Mouse (Mus musculus) forebrain, embryonic 13.5 days (tissue): ENCODE results near the gene Acap1. TPM values are rescaled to one million over a fixed set of nuclear protein-coding genes. Genes with fewer than 3 reads are reported as not detected.

Experiments
- ATAC-seq: fragments of 200-750 bp; cut with Nextera tagmentation; 2 replicates; pipeline ENCODE4 v1.8.0; 2017
- H3K27ac ChIP-seq: fragments of 300-500 bp; sonication (generic); 2 replicates; pipeline ENCODE4 v1.5.1; 2015; ENCODE audit warnings: inconsistent platforms, mild to moderate bottlenecking, moderate library complexity
- H3K27me3 ChIP-seq: fragments of 300-500 bp; sonication (generic); 2 replicates; pipeline ENCODE4 v1.6.1; 2015; ENCODE audit warnings: mild to moderate bottlenecking, inconsistent platforms
- H3K36me3 ChIP-seq: fragments of 300-500 bp; sonication (generic); 2 replicates; pipeline ENCODE4 v1.6.1; 2015; ENCODE audit warnings: mild to moderate bottlenecking, inconsistent platforms; ENCODE audit not compliant: poor library complexity, severe bottlenecking
- H3K4me1 ChIP-seq: fragments of 300-500 bp; sonication (generic); 2 replicates; pipeline ENCODE4 v1.6.1; 2015; ENCODE audit warnings: inconsistent platforms
- H3K4me2 ChIP-seq: fragments of 300-500 bp; sonication (generic); 2 replicates; pipeline ENCODE4 v1.6.1; 2015; ENCODE audit warnings: inconsistent platforms, mild to moderate bottlenecking, moderate library complexity
- H3K4me3 ChIP-seq: fragments of 300-500 bp; sonication (generic); 2 replicates; pipeline ENCODE4 v1.5.1; 2015; ENCODE audit warnings: mild to moderate bottlenecking, inconsistent platforms
- H3K9ac ChIP-seq: fragments of 300-500 bp; sonication (generic); 2 replicates; pipeline ENCODE4 v1.6.1; 2015; ENCODE audit warnings: mild to moderate bottlenecking, inconsistent platforms
- H3K9me3 ChIP-seq: fragments of 300-500 bp; sonication (generic); replicated peaks from 2 replicates; pipeline ENCODE4 v1.6.1; 2016; ENCODE audit warnings: inconsistent platforms
- WGBS: fragments of 180-500 bp; shearing (Covaris S2); methylation state at CpG from one replicate; pipeline ENCODE4 v1.1.7; 2015; 5-methylcytosine and 5-hydroxymethylcytosine counted together
- polyA plus RNA-seq: library from polyadenylated mRNA; unstranded; fragments of >200 nt; fragmentation: Nextera tagmentation; extraction: Ambion mirVana; gene quantifications from 2 replicates; pipeline ENCODE4 v1.2.1, GENCODE M21; 2015

The Acap1 gene
- polyA plus RNA-seq, 1 experiment from 2014 or later = 0.28 TPM

GRCm38 (mm10) chr11:69858113-69858998 lies 37.0 kb downstream of the Acap1 start, which contains the start of gene Tnk1:
Tnk1 (minus strand) TSS chr11:69858730.
- Histone ChIP-seq H3K9me3 (no peaks in the 10 kb centered on the region), H3K4me1 (no peaks in the 10 kb centered on the region; the same call in 1 of the 2 replicates), H3K9ac (no peak within 1 kb of the TSS), H3K4me3 (no peak within 1 kb of the TSS), H3K4me2 (peak within 1 kb of the TSS; percentile 5; the same call in 1 of the 2 replicates), H3K27ac (no peak within 1 kb of the TSS), H3K36me3 (no peaks in the 10 kb centered on the region), H3K27me3 (peaks cover 25% of the 10 kb centered on the region)
- WGBS = 19% methylated on average over 29 of the region's 30 CpGs
- no peak for ATAC-seq

- no peak overlapping the region for H3K4me3 ChIP-seq
- WGBS = 15% methylated on average over 16 of the region's 16 CpGs
- H3K36me3 ChIP-seq = peaks cover 21% of the 10 kb centered on the region
- no peaks in the 10 kb centered on the region for H3K9me3 ChIP-seq
- H3K9ac ChIP-seq = no peak overlapping the region
- H3K4me2 ChIP-seq = peak overlapping the region; percentile 19; the same call in 1 of the 2 replicates
- H3K27me3 ChIP-seq = peaks cover 25% of the 10 kb centered on the region
- no peak overlapping the region for H3K27ac ChIP-seq
- no peaks in the 10 kb centered on the region; the same call in 1 of the 2 replicates for H3K4me1 ChIP-seq
- 0 out of 2 replicates have a peak, but pooled peaks have one; percentile 53 for ATAC-seq
These were observed 40.0 kb downstream of the Acap1 start for GRCm38 (mm10) chr11:69855347-69855746.

DNA sequence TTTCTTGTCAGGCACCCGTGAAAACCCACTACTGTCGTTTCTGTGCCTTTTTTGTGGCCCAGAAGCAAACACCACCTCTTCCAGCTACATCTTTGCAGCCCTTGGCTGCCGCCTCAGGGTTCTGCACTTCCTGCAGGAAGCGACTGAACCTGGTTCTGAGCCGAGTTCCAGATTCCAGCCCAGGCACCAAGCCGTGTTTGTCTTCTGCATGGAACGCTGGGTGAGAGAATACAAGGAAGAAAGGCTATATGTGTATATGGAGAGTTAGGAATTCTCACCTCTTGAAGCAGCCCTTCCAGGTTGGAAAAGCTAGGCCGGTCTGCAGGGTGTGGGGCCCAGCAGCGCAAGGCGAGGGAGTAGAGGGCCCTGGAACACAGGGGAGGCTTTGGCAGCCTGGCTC lies 40.7 kb downstream of the Acap1 start:
- Histone ChIP-seq H3K9me3 (no peaks in the 10 kb centered on the region), H3K27me3 (peaks cover 21% of the 10 kb centered on the region), H3K4me3 (no peak overlapping the region), H3K36me3 (peaks cover 28% of the 10 kb centered on the region), H3K9ac (no peak overlapping the region; the same call in 1 of the 2 replicates), H3K4me1 (no peaks in the 10 kb centered on the region; the same call in 1 of the 2 replicates), H3K27ac (no peak overlapping the region), H3K4me2 (no peak overlapping the region)
- WGBS = 89% methylated on average over 10 of the region's 10 CpGs
- ATAC-seq = no peak

DNA sequence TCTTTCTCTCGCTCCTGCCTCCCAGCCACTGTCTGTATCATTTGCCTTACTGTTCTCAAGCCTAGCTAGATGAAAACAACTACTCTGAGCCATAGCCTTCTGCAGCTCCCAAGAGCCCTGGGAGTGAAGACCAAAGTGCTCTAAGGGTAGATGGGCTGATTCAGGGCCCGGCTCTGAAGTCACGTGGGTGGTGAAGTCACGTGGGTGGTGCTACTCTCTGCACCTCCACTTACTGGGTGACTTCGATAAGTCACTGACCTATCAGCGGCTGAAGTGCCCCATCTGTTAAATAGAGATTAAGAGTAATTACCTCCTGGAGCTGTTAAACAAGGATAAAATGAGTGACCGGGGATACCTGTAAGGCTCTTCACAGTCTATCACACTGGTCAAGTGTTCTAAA lies 41.3 kb downstream of the Acap1 start:
- 80% methylated on average over 7 of the region's 7 CpGs for WGBS
- no peak overlapping the region for H3K4me2 ChIP-seq

DNA sequence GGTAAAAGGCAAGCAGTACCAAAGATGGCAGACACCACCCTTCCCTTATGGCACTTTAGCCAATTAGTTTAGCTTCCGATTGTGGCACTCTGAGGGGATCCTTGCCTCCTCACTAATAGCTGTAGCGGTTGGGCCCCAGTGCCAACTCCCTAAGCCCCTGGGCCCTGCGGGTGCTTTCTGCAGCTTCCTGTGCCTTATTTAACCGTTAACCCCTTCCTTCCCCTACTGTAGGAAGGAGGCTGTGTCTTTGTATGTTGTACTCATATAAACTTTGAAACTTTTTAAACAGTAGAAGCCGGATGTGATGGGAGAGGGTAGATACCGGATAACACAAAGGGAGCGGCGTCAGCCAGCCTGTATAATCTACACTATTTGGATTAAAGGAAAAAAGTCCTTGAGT lies 44.6 kb downstream of the Acap1 start:
- 73% methylated on average over 8 of the region's 8 CpGs for WGBS
- ATAC-seq = no peak
- H3K9me3 ChIP-seq = no peaks in the 10 kb centered on the region
- H3K4me3 ChIP-seq = no peak overlapping the region
- peaks cover 24% of the 10 kb centered on the region for H3K4me1 ChIP-seq
- H3K4me2 ChIP-seq = no peak overlapping the region
- H3K36me3 ChIP-seq = peaks cover 43% of the 10 kb centered on the region
- H3K9ac ChIP-seq = no peak overlapping the region
- H3K27me3 ChIP-seq = no peaks in the 10 kb centered on the region
- no peak overlapping the region for H3K27ac ChIP-seq

More for the DNA sequence above, 41.3 kb downstream of the Acap1 start:
- Histone ChIP-seq H3K27me3 (peaks cover 14% of the 10 kb centered on the region), H3K36me3 (peaks cover 34% of the 10 kb centered on the region), H3K27ac (no peak overlapping the region), H3K9ac (no peak overlapping the region), H3K9me3 (no peaks in the 10 kb centered on the region), H3K4me1 (peaks cover under 1% of the 10 kb centered on the region; the same call in 1 of the 2 replicates), H3K4me3 (no peak overlapping the region)
- no peak for ATAC-seq

DNA sequence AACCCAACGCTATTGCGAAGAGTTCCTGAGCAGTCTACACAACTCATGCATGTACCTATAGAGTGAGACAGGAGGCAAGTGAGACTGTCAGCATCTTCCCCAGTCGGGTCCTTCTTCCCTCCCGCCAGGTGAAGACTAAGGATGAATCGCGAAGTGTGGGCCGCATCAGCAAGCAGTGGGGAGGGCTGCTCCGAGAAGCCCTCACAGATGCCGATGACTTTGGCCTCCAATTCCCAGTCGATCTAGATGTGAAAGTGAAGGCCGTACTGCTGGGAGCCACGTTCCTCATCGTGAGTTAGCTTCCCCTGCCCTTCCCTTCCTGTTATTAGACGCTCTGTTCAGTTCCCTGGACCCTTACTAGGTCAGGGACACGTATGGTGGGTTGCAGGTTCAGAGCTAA lies 45.5 kb downstream of the Acap1 start:
- Histone ChIP-seq H3K36me3 (peaks cover 43% of the 10 kb centered on the region), H3K9me3 (no peaks in the 10 kb centered on the region), H3K4me2 (no peak overlapping the region), H3K4me1 (peaks cover 31% of the 10 kb centered on the region), H3K27me3 (no peaks in the 10 kb centered on the region), H3K9ac (no peak overlapping the region), H3K27ac (peak overlapping the region; percentile 14; the same call in 1 of the 2 replicates), H3K4me3 (no peak overlapping the region)
- 93% methylated on average over 15 of the region's 15 CpGs for WGBS
- ATAC-seq = no peak

GRCm38 (mm10) chr11:69849128-69849527 lies 46.2 kb downstream of the Acap1 start:
- Histone ChIP-seq H3K27ac (peak overlapping the region; percentile 14), H3K9me3 (no peaks in the 10 kb centered on the region), H3K4me2 (no peak overlapping the region), H3K4me3 (no peak overlapping the region), H3K4me1 (peaks cover 31% of the 10 kb centered on the region), H3K27me3 (no peaks in the 10 kb centered on the region), H3K36me3 (peaks cover 43% of the 10 kb centered on the region), H3K9ac (no peak overlapping the region)
- 91% methylated on average over 9 of the region's 9 CpGs for WGBS
- ATAC-seq = no peak

- no peak for ATAC-seq
- H3K36me3 ChIP-seq = peaks cover 43% of the 10 kb centered on the region
These were observed 47.3 kb downstream of the Acap1 start for GRCm38 (mm10) chr11:69848021-69848420.

GRCm38 (mm10) chr11:69846738-69847688 lies 48.3 kb downstream of the Acap1 start:
- H3K4me1 ChIP-seq = peaks cover 31% of the 10 kb centered on the region
- peak overlapping the region; percentile 84 for H3K9ac ChIP-seq
- peak; percentile 60 for ATAC-seq
- peak overlapping the region; percentile 72 for H3K4me2 ChIP-seq
- H3K36me3 ChIP-seq = peaks cover 39% of the 10 kb centered on the region
- H3K27ac ChIP-seq = peak overlapping the region; percentile 94
- 15% methylated on average over 36 of the region's 37 CpGs for WGBS
- peak overlapping the region; percentile 73 for H3K4me3 ChIP-seq
- no peaks in the 10 kb centered on the region for H3K9me3 ChIP-seq
- no peaks in the 10 kb centered on the region for H3K27me3 ChIP-seq

More at GRCm38 (mm10) chr11:69848021-69848420, 47.3 kb downstream of the Acap1 start:
- Histone ChIP-seq H3K4me2 (peak overlapping the region; percentile 72), H3K27me3 (no peaks in the 10 kb centered on the region), H3K9ac (0 out of 2 replicates have a peak overlapping the region, but pooled peaks have one; percentile 84), H3K9me3 (no peaks in the 10 kb centered on the region), H3K4me3 (peak overlapping the region; percentile 73), H3K27ac (no peak overlapping the region), H3K4me1 (peaks cover 31% of the 10 kb centered on the region)
- 95% methylated on average over 6 of the region's 6 CpGs for WGBS

GRCm38 (mm10) chr11:69846198-69846680 lies 49.1 kb downstream of the Acap1 start, which contains the start of gene Plscr3:
Plscr3 (plus strand) TSS chr11:69846376.
- under 1% methylated on average over 33 of the region's 38 CpGs for WGBS
- H3K27me3 ChIP-seq = no peaks in the 10 kb centered on the region
- peak; percentile 94 for ATAC-seq

GRCm38 (mm10) chr11:69838714-69839104 lies 56.6 kb downstream of the Acap1 start:
- Histone ChIP-seq H3K4me2 (peak overlapping the region; percentile 94), H3K27me3 (0 out of 2 replicates have a peak, but pooled peaks cover under 1% of the 10 kb centered on the region), H3K36me3 (peaks cover 3% of the 10 kb centered on the region; the same call in 1 of the 2 replicates), H3K4me3 (peak overlapping the region; percentile 94), H3K27ac (peak overlapping the region; percentile 96), H3K4me1 (peaks cover 40% of the 10 kb centered on the region), H3K9me3 (no peaks in the 10 kb centered on the region), H3K9ac (peak overlapping the region; percentile 68)
- ATAC-seq = peak; percentile 4; the same call in 1 of the 2 replicates
- WGBS = 2% methylated on average over 7 of the region's 7 CpGs

More at GRCm38 (mm10) chr11:69846198-69846680, 49.1 kb downstream of the Acap1 start, which contains the start of gene Plscr3:
- peaks cover 31% of the 10 kb centered on the region for H3K4me1 ChIP-seq
- H3K9me3 ChIP-seq = no peaks in the 10 kb centered on the region
- peaks cover 31% of the 10 kb centered on the region for H3K36me3 ChIP-seq
- H3K9ac ChIP-seq = peak within 1 kb of the TSS; percentile 84
- peak within 1 kb of the TSS; percentile 72 for H3K4me2 ChIP-seq
- peak within 1 kb of the TSS; percentile 94 for H3K27ac ChIP-seq
- peak within 1 kb of the TSS; percentile 73 for H3K4me3 ChIP-seq
